Mouse (Mus musculus): ENCODE data around the gene Trio. TPM values are rescaled to one million over a fixed set of nuclear protein-coding genes. Genes with fewer than 3 reads are reported as not detected.
"Not testable (repeated sequence)": the region's sequence is repeated elsewhere in the genome, so short reads cannot be mapped to it uniquely, and the experiment has no call there.

Trio gene
- polyA plus RNA-seq, 1 experiment from 2014 or later: 36.4 TPM

DNA sequence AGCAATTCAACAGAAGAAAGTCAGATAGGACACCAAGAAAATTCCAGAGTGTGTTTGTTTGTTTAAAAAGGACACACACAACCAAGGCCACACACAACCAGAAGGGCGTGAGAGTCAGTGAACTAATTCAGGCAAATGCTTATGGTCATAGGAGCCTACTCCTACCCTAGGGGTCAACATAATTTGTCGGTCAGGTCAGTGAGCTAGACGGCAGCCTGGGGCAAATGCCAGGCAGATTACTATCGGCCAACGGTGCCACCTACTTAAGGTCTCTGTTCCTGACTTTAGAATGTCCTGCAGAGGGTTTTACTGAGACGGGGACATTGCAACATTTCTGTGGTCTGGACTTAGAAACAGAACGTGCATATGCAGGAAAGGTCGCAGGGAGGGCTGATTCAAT, 276.9 kb downstream of the Trio start:
- H3K27me3 ChIP-seq (replicated peaks): no peaks in the 10 kb centered on the region
- H3K4me2 ChIP-seq: no peak overlapping the region
- H3K27ac ChIP-seq (replicated peaks): no peak overlapping the region
- peaks cover 7% of the 10 kb centered on the region for H3K4me1 ChIP-seq
- no peaks in the 10 kb centered on the region for H3K9me3 ChIP-seq (replicated peaks)
- H3K36me3 ChIP-seq: peaks cover 85% of the 10 kb centered on the region
- no peak for ATAC-seq (ENCODE audit: low FRiP score)
- H3K9ac ChIP-seq (replicated peaks): no peak overlapping the region
- no peak overlapping the region for H3K4me3 ChIP-seq (replicated peaks)
- 90% methylated on average over 8 of the region's 8 CpGs for WGBS

DNA sequence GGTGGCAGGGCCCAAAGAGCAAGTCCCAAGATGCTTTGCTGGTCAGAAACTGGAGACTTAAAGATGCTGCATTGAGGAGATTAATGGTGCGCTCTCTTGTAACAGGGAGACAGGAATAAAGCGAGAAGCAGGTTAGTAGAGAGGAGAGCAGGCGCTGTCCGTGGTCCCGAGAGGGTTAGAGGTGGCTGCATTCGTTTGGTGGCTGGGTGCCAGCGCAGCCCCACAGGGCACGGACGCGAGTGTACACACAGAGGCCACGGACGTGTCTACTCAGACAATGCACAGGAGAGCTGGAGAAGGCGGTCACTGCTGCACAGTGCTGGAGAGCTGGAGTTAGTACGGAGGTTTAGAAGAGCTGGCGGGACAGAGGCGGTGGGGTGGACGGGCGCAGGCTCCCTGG, 278.1 kb downstream of the Trio start:
- Histone ChIP-seq H3K4me2 (no peak overlapping the region), H3K4me1 (no peaks in the 10 kb centered on the region), H3K4me3 (replicated peaks) (no peak overlapping the region), H3K36me3 (peaks cover 90% of the 10 kb centered on the region), H3K27me3 (replicated peaks) (no peaks in the 10 kb centered on the region), H3K27ac (replicated peaks) (no peak overlapping the region), H3K9me3 (replicated peaks) (no peaks in the 10 kb centered on the region), H3K9ac (replicated peaks) (no peak overlapping the region)
- no peak for ATAC-seq (ENCODE audit: low FRiP score)
- 86% methylated on average over 18 of the region's 18 CpGs for WGBS

GRCm38 (mm10) chr15:27744995-27745394, 280.7 kb downstream of the Trio start:
- H3K4me3 ChIP-seq (replicated peaks): no peak overlapping the region
- H3K4me2 ChIP-seq: no peak overlapping the region
- no peak overlapping the region for H3K27ac ChIP-seq (replicated peaks)
- peaks cover 86% of the 10 kb centered on the region for H3K36me3 ChIP-seq
- H3K4me1 ChIP-seq: no peaks in the 10 kb centered on the region
- no peak for ATAC-seq (ENCODE audit: low FRiP score)
- no peak overlapping the region for H3K9ac ChIP-seq (replicated peaks)
- no peaks in the 10 kb centered on the region for H3K9me3 ChIP-seq (replicated peaks)
- H3K27me3 ChIP-seq (replicated peaks): no peaks in the 10 kb centered on the region
- 96% methylated on average over 5 of the region's 5 CpGs for WGBS

DNA sequence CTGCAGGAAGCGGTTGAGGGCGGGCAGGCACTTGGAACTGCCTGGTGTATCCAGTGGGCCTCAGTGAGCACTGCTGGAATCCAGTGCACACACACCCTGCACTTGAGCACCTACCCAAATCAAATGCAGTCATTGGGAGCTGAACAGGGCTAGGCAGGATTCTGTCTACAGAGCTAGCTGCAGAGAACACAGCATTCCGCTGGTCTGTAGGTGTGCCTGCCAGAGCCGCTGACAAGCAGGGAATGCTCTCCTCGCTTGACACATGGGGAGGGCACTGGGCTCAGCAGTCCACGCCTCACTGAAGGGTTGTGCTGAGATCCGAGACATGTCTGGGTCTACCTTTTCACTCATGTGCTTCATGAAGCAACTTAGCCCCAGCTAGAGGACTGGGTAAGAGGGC, 285.6 kb downstream of the Trio start:
- Histone ChIP-seq H3K27ac (replicated peaks) (no peak overlapping the region), H3K4me2 (no peak overlapping the region), H3K27me3 (replicated peaks) (no peaks in the 10 kb centered on the region), H3K4me1 (no peaks in the 10 kb centered on the region), H3K4me3 (replicated peaks) (no peak overlapping the region), H3K9me3 (replicated peaks) (no peaks in the 10 kb centered on the region), H3K36me3 (peaks cover 74% of the 10 kb centered on the region), H3K9ac (replicated peaks) (no peak overlapping the region)
- no peak for ATAC-seq (ENCODE audit: low FRiP score)
- WGBS: 92% methylated on average over 7 of the region's 7 CpGs

DNA sequence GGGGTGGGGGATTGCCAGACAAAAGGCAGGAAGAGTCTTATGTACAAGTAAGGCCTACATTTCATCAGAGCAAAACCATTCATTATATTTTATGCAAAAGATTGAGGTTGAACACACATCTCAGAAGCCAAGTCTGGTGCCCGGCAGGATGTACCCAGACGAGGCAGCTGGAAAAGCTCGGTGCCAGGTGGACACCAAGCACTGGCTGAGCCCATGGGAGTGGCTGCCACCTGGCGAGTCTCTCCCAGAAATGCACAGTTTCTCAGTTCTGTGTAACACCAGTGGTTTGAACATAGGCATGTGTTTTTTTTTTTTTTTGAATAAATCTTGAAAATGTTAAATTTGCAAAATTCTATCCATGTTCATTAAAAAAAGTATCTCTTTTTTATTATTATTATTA, 293.8 kb downstream of the Trio start:
- Histone ChIP-seq H3K9me3 (replicated peaks) (no peaks in the 10 kb centered on the region), H3K4me1 (no peaks in the 10 kb centered on the region; the same call in 1 of the 2 replicates), H3K4me3 (replicated peaks) (no peak overlapping the region), H3K27me3 (replicated peaks) (no peaks in the 10 kb centered on the region), H3K9ac (replicated peaks) (no peak overlapping the region), H3K27ac (replicated peaks) (no peak overlapping the region), H3K36me3 (peaks cover 49% of the 10 kb centered on the region), H3K4me2 (no peak overlapping the region)
- ATAC-seq (ENCODE audit: low FRiP score): no peak
- 94% methylated on average over 4 of the region's 4 CpGs for WGBS

DNA sequence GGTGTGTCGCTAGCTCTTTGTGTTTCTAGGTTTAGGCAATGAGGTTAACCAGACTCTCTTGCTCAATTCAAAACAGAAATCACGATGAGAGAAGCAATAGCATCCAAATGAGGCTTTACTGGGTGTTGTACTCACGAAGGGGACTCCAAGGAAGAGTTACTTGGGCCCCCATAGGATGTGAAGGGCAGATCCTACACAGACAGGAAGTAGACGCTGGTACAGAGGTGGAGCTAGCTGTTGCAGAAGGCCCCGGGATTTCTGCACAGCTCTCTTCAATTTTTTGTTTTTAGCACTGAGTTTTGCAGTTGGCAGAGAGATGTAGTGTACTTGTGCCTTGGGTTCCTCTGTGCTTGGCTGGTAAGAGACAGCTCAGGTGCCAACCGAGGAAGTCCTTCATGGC, 299.4 kb downstream of the Trio start:
- Histone ChIP-seq H3K9me3 (replicated peaks) (0 out of 2 replicates have a peak, but pooled peaks cover 4% of the 10 kb centered on the region), H3K36me3 (no peaks in the 10 kb centered on the region; the same call in 1 of the 2 replicates), H3K9ac (replicated peaks) (no peak overlapping the region), H3K4me1 (peaks cover 3% of the 10 kb centered on the region; the same call in 1 of the 2 replicates), H3K27ac (replicated peaks) (no peak overlapping the region), H3K27me3 (replicated peaks) (no peaks in the 10 kb centered on the region), H3K4me2 (no peak overlapping the region), H3K4me3 (replicated peaks) (no peak overlapping the region)
- no peak for ATAC-seq (ENCODE audit: low FRiP score)
- WGBS: 86% methylated on average over 6 of the region's 6 CpGs

- Histone ChIP-seq H3K9ac (replicated peaks) (no peak overlapping the region), H3K4me1 (peaks cover 3% of the 10 kb centered on the region; the same call in 1 of the 2 replicates), H3K36me3 (no peaks in the 10 kb centered on the region), H3K27me3 (replicated peaks) (no peaks in the 10 kb centered on the region), H3K9me3 (replicated peaks) (0 out of 2 replicates have a peak, but pooled peaks cover 4% of the 10 kb centered on the region), H3K27ac (replicated peaks) (0 out of 2 replicates have a peak overlapping the region, but pooled peaks have one; percentile 23), H3K4me3 (replicated peaks) (no peak overlapping the region), H3K4me2 (no peak overlapping the region)
- WGBS: 72% methylated on average over 9 of the region's 9 CpGs
- no peak for ATAC-seq (ENCODE audit: low FRiP score)
Measured at GRCm38 (mm10) chr15:27724796-27725680, 300.6 kb downstream of the Trio start.

GRCm38 (mm10) chr15:27724298-27724697, 301.4 kb downstream of the Trio start:
- H3K9ac ChIP-seq (replicated peaks): no peak overlapping the region
- no peak for ATAC-seq (ENCODE audit: low FRiP score)
- H3K9me3 ChIP-seq (replicated peaks): 0 out of 2 replicates have a peak, but pooled peaks cover 4% of the 10 kb centered on the region
- H3K36me3 ChIP-seq: no peaks in the 10 kb centered on the region
- H3K4me2 ChIP-seq: no peak overlapping the region
- no peaks in the 10 kb centered on the region for H3K27me3 ChIP-seq (replicated peaks)
- H3K27ac ChIP-seq (replicated peaks): no peak overlapping the region
- H3K4me1 ChIP-seq: peaks cover 3% of the 10 kb centered on the region; the same call in 1 of the 2 replicates
- H3K4me3 ChIP-seq (replicated peaks): no peak overlapping the region
- 78% methylated on average over 6 of the region's 6 CpGs for WGBS

- WGBS: 65% methylated on average over 6 of the region's 6 CpGs
- Histone ChIP-seq H3K9me3 (replicated peaks) (0 out of 2 replicates have a peak, but pooled peaks cover 4% of the 10 kb centered on the region), H3K27ac (replicated peaks) (no peak overlapping the region), H3K4me2 (no peak overlapping the region), H3K4me1 (peaks cover 3% of the 10 kb centered on the region; the same call in 1 of the 2 replicates), H3K4me3 (replicated peaks) (no peak overlapping the region), H3K9ac (replicated peaks) (no peak overlapping the region), H3K36me3 (no peaks in the 10 kb centered on the region), H3K27me3 (replicated peaks) (no peaks in the 10 kb centered on the region)
- ATAC-seq (ENCODE audit: low FRiP score): no peak
Measured at GRCm38 (mm10) chr15:27723746-27724145, 301.9 kb downstream of the Trio start.

- H3K4me2 ChIP-seq; H3K4me1 ChIP-seq; H3K4me3 ChIP-seq (replicated peaks); H3K9ac ChIP-seq (replicated peaks); H3K27ac ChIP-seq (replicated peaks); H3K9me3 ChIP-seq (replicated peaks); H3K27me3 ChIP-seq (replicated peaks); H3K36me3 ChIP-seq; ATAC-seq (ENCODE audit: low FRiP score): not testable (repeated sequence)
- 91% methylated on average over 8 of the region's 8 CpGs for WGBS
Measured at GRCm38 (mm10) chr15:27720297-27720696, 305.4 kb downstream of the Trio start.

DNA sequence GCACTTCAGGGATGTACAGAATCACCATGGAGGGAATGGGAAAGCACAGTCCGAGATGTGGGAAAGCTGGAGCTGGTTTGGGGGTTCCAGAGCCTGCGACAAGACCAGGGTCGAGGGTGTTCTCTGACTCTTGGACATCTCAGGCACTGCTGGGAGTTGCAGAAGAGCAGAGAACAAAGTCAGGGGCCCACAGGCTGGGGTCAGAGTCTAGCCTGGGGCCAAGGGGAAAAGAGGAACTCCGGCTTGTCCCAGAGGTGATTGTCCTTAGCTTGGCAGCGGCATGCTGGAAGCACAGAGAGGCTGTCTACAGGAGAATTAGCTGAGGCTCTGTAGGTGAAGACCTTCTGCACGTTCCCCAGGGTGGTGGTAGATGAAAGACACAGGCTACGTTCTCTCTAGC, 307.0 kb downstream of the Trio start:
- 87% methylated on average over 7 of the region's 7 CpGs for WGBS
- no peak for ATAC-seq (ENCODE audit: low FRiP score)
- no peaks in the 10 kb centered on the region for H3K27me3 ChIP-seq (replicated peaks)
- H3K36me3 ChIP-seq: no peaks in the 10 kb centered on the region
- H3K9ac ChIP-seq (replicated peaks): no peak overlapping the region
- H3K9me3 ChIP-seq (replicated peaks): 0 out of 2 replicates have a peak, but pooled peaks cover 4% of the 10 kb centered on the region
- H3K4me1 ChIP-seq: no peaks in the 10 kb centered on the region
- no peak overlapping the region for H3K4me3 ChIP-seq (replicated peaks)
- H3K4me2 ChIP-seq: no peak overlapping the region
- no peak overlapping the region for H3K27ac ChIP-seq (replicated peaks)

- Histone ChIP-seq H3K27ac (replicated peaks) (no peak overlapping the region), H3K4me2 (no peak overlapping the region), H3K9ac (replicated peaks) (no peak overlapping the region), H3K9me3 (replicated peaks) (no peaks in the 10 kb centered on the region), H3K27me3 (replicated peaks) (no peaks in the 10 kb centered on the region), H3K4me3 (replicated peaks) (no peak overlapping the region), H3K4me1 (no peaks in the 10 kb centered on the region), H3K36me3 (no peaks in the 10 kb centered on the region)
- ATAC-seq (ENCODE audit: low FRiP score): peak; percentile 31; the same call in 1 of the 2 replicates
- 39% methylated on average over 3 of the region's 3 CpGs for WGBS
Measured at GRCm38 (mm10) chr15:27715331-27715730, 310.3 kb downstream of the Trio start.

All from neural tube, embryonic 15.5 days (tissue).